Mouse (Mus musculus): ENCODE measurements around the gene Trat1.

- TF ChIP-seq POLR2A (IDR thresholded peaks at IDR 0.05; ENCODE audit: borderline replicate concordance, insufficient read depth, low read length): no peak
- no peak for TF ChIP-seq CTCF (IDR thresholded peaks at IDR 0.05; ENCODE audit: borderline replicate concordance, insufficient read depth, low read depth, low read length)
Measured at GRCm38 (mm10) chr16:48720259-48720658, 51.6 kb downstream of the Trat1 start.

Data from cerebellum, adult 2 months (tissue).